Mouse (Mus musculus) embryonic facial prominence, embryonic 10.5 days (tissue): ENCODE results near the gene Hist1h4n. TPM values are rescaled to one million over a fixed set of nuclear protein-coding genes. Genes with fewer than 3 reads are reported as not detected.
"Not testable (repeated sequence)": the region's sequence is repeated elsewhere in the genome, so short reads cannot be mapped to it uniquely, and the experiment has no call there.

ENCODE experiments used
- DNase-seq: peaks from one replicate; pipeline ENCODE4 v3.0.0-alpha.2; 2017; ENCODE audit warnings: low spot score
- H3K27ac ChIP-seq: fragments of 300-500 bp; sonication (generic); replicated peaks from 2 replicates; pipeline ENCODE4 v1.5.1; 2016; ENCODE audit warnings: mild to moderate bottlenecking
- H3K27me3 ChIP-seq: fragments of 300-500 bp; sonication (generic); replicated peaks from 2 replicates; pipeline ENCODE4 v1.6.1; 2016; ENCODE audit warnings: low read depth, mild to moderate bottlenecking; ENCODE audit not compliant: poor library complexity, severe bottlenecking
- H3K36me3 ChIP-seq: fragments of 300-500 bp; sonication (generic); replicated peaks from 2 replicates; pipeline ENCODE4 v1.6.1; 2016; ENCODE audit warnings: mild to moderate bottlenecking, moderate library complexity
- H3K4me1 ChIP-seq: fragments of 300-500 bp; sonication (generic); 2 replicates; pipeline ENCODE4 v1.6.1; 2016
- H3K4me3 ChIP-seq: fragments of 300-500 bp; sonication (generic); 2 replicates; pipeline ENCODE4 v1.5.1; 2016; ENCODE audit warnings: mild to moderate bottlenecking, moderate library complexity
- H3K9me3 ChIP-seq: fragments of 300-500 bp; sonication (generic); 2 replicates; pipeline ENCODE4 v1.6.1; 2016; ENCODE audit warnings: mild to moderate bottlenecking
- WGBS: fragments of 180-500 bp; shearing (Covaris S2); methylation state at CpG from one replicate; pipeline ENCODE4 v1.1.7; 2016; 5-methylcytosine and 5-hydroxymethylcytosine counted together
- microRNA-seq: library from miRNA; unstranded; fragments of <30 nt; microRNA quantifications from one replicate; pipeline ENCODE4, GENCODE M21; 2017
- polyA plus RNA-seq: library from polyadenylated mRNA; unstranded; fragments of >200 nt; fragmentation: Nextera tagmentation; extraction: Ambion mirVana; gene quantifications from 2 replicates; pipeline ENCODE4 v1.2.1, GENCODE M21; 2016

The Hist1h4n gene
- polyA plus RNA-seq, 1 experiment from 2014 or later: 9.3 TPM

DNA sequence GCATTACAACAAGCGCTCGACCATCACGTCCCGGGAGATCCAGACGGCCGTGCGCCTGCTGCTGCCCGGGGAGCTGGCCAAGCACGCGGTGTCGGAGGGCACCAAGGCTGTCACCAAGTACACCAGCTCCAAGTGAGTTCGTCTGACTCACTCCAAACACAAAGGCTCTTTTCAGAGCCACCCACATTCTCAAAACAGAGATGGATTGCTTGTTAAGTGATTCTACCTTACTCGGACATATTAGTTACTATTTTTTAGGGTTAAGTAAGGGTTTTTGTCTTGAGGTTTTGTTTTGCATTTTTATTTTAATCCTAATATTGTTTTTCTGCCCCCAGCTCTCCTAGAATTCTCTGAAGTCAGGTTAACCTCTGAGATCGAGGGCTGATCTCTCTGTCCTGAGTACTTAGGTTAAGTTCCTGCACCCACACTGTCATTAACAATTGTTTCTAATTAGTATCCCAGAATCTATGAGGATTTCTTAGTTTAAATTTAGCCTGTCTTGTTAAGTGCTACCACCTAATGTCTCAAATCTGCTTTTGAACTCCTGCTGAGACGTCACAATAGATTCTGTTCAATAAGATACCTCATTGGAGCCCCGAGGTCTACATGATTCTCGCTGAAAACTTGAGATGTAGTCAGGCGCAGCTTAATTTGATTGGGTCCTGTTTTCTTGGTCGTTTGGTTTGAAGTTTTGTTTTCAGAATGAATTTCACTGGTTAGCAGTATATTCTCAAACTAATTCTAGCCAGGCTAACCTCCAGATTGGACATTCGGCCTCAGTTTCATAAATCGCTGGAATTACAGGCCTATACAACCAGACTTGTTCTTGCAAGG lies 44.0 kb downstream of the Hist1h4n start:
- Histone ChIP-seq H3K4me3 (peak overlapping the region; percentile 49), H3K27me3 (no peaks in the 10 kb centered on the region), H3K9me3 (no peaks in the 10 kb centered on the region), H3K4me1 (peaks cover 41% of the 10 kb centered on the region), H3K27ac (peak overlapping the region; percentile 89), H3K36me3 (no peaks in the 10 kb centered on the region)
- DNase-seq: peak; percentile 15
- 11% methylated on average over 18 of the region's 21 CpGs for WGBS

DNA sequence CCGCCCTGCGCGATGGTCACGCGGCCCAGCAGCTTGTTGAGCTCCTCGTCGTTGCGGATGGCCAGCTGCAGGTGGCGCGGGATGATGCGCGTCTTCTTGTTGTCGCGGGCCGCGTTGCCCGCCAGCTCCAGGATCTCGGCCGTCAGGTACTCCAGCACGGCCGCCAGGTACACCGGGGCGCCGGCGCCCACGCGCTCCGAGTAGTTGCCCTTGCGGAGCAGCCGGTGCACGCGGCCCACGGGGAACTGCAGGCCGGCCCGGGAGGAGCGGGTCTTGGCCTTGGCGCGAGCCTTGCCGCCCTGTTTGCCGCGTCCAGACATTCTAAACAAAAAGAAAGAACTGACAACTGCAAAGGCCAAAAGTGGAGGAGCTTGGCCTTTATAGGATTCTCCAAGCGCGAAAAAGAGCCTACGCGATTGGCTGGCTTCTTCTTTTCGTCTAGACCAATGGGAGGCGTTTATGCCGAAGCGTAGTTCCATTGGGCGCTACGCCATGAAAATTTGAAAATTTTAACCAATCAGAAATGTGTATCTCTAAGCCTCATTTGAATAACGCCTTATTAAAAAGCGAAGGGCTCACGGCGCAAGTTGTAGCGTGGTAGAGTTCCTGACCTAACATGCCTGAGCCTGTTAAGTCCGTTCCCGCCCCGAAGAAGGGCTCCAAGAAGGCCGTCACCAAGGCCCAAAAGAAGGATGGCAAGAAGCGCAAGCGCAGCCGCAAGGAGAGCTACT lies 44.9 kb downstream of the Hist1h4n start, which contains the start of the genes Hist1h2an and Hist1h2bp:
Gene Hist1h2an (minus strand): TSS at position 320 of the 731 bp plus-strand sequence.
Gene Hist1h2bp (plus strand): TSS at position 563 of the 731 bp plus-strand sequence.
- peak; percentile 88 for DNase-seq
- not testable (repeated sequence) for H3K36me3 ChIP-seq, H3K27me3 ChIP-seq, H3K9me3 ChIP-seq
- H3K4me3 ChIP-seq: peak within 1 kb of the TSS; percentile 56
- H3K27ac ChIP-seq: peak within 1 kb of the TSS; percentile 91
- H3K4me1 ChIP-seq: peaks cover 42% of the 10 kb centered on the region
- under 1% methylated on average over 47 of the region's 63 CpGs for WGBS

DNA sequence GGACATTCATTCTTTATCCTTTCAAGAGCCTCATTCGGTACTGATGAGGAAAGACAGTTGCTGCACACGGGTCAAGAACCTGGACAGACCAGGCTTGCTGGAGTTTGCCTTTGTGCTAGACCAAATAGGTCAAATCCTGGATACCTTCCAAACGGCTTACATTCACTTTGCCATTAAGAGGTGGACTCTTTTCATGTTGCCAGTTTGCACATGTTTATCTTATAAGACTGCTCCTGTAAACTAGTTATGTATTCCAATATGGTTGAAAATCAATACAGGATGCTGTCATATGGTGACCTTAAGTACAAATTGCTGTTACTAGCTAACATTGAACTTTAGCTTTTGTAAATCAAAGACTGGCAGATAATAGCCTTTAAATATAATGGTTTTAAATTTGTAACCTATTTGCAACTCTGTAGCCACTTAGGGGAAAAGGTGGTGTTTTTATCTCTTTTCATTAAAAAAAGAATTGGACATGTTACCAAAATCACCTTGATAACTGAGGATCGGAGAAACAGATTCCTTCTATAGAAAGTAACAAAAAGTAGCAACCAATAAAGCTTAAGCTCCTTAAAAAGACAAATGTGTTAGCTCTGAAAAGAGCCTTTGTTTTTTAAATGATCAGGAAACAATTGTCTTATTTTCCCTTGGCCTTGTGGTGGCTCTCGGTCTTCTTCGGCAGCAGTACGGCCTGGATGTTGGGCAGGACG lies 45.7 kb downstream of the Hist1h4n start:
- WGBS: 6% methylated on average over 8 of the region's 8 CpGs
- DNase-seq: peak; percentile 52
- peaks cover 43% of the 10 kb centered on the region for H3K4me1 ChIP-seq

DNA sequence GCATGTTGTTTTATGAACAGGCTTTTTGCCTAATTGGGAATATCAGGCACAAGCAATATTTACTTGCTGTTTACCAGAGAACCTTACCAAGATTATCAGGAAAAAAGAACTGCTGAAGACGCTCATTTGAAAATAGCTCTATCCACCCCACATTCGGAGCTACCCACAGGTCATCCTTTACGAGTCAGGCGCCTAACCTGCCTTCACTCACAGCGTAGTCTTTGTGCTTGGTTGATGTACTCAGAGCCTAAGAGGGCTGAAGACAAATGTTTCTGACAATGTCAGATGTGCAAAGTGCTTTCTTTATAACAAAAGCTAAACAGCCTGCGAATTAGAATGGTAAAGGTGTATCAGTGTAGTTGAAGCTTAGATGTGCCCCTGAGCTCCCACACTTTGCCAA lies 47.7 kb downstream of the Hist1h4n start:
- H3K36me3 ChIP-seq: no peaks in the 10 kb centered on the region
- WGBS: 28% methylated on average over 6 of the region's 6 CpGs
- H3K27me3 ChIP-seq: no peaks in the 10 kb centered on the region
- peak overlapping the region; percentile 97 for H3K27ac ChIP-seq
- peak overlapping the region; percentile 63 for H3K4me3 ChIP-seq
- no peak for DNase-seq
- H3K9me3 ChIP-seq: no peaks in the 10 kb centered on the region
- peaks cover 45% of the 10 kb centered on the region for H3K4me1 ChIP-seq

More for the DNA sequence above, 45.7 kb downstream of the Hist1h4n start:
- no peaks in the 10 kb centered on the region for H3K9me3 ChIP-seq
- no peaks in the 10 kb centered on the region for H3K27me3 ChIP-seq
- H3K36me3 ChIP-seq: no peaks in the 10 kb centered on the region
- peak overlapping the region; percentile 56 for H3K4me3 ChIP-seq
- H3K27ac ChIP-seq: peak overlapping the region; percentile 91

DNA sequence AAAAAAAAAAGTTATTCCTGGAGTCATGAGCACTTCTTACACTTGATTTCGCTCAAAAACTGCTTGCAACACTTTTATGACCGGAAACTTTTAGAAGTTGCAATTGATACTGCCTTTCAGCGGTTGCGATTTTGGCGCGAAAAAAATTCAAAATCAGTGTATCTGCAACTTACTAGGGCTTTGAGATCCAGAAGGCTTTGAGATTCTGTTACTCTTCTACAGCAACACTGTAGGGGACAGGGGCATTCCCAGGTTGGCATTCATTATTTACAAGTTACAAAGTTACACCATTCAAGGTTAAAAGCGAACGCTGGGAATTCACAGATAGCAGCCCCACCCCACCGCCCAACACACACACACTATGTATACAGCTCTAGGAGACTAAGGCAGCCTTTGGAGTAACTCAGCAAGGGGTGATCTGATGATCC lies 48.2 kb downstream of the Hist1h4n start:
- DNase-seq: peak; percentile 62
- H3K27me3 ChIP-seq: no peaks in the 10 kb centered on the region
- peak overlapping the region; percentile 63 for H3K4me3 ChIP-seq
- H3K27ac ChIP-seq: peak overlapping the region; percentile 97
- no peaks in the 10 kb centered on the region for H3K9me3 ChIP-seq
- 2% methylated on average over 9 of the region's 9 CpGs for WGBS
- H3K4me1 ChIP-seq: peaks cover 40% of the 10 kb centered on the region
- H3K36me3 ChIP-seq: no peaks in the 10 kb centered on the region

- Histone ChIP-seq H3K36me3 (no peaks in the 10 kb centered on the region), H3K9me3 (no peaks in the 10 kb centered on the region), H3K27ac (peak within 1 kb of the TSS; percentile 97), H3K4me1 (peaks cover 39% of the 10 kb centered on the region), H3K4me3 (peak within 1 kb of the TSS; percentile 63), H3K27me3 (no peaks in the 10 kb centered on the region)
- WGBS: 0% methylated on average over 17 of the region's 20 CpGs
- DNase-seq: peak; percentile 56
Measured at GRCm38 (mm10) chr13:21783255-21783617, 48.8 kb downstream of the Hist1h4n start, which contains the start of gene Hist1h3i. Hist1h3i (minus strand) TSS chr13:21783370.

- H3K9me3 ChIP-seq, H3K36me3 ChIP-seq, H3K27me3 ChIP-seq: not testable (repeated sequence)
- Histone ChIP-seq H3K27ac (peak overlapping the region; percentile 97), H3K4me1 (peaks cover 38% of the 10 kb centered on the region), H3K4me3 (peak overlapping the region; percentile 63)
- DNase-seq: peak; percentile 58
- under 1% methylated on average over 22 of the region's 35 CpGs for whole genome bisulfite sequencing
Measured at GRCm38 (mm10) chr13:21782361-21783254, 49.4 kb downstream of the Hist1h4n start.

Small RNA genes lying within 50 kb of the gene (microRNA-seq; reads per million reads assigned to microRNA genes)
- gene Gm19658: not detected
- gene Gm44346: not detected
- not detected for gene Gm44466

Other genes starting within 250 kb of the Hist1h4n start
- gene Olfr1362, start 218.2 kb downstream of the Hist1h4n start, polyA plus RNA-seq: not detected in 2 replicates
- gene Olfr11, start 189.7 kb downstream of the Hist1h4n start, polyA plus RNA-seq: not detected in 2 replicates
- not detected in 2 replicates for gene Olfr1361, start 168.8 kb downstream of the Hist1h4n start, polyA plus RNA-seq
- not detected in 2 replicates for gene Olfr1360, start 154.8 kb downstream of the Hist1h4n start, polyA plus RNA-seq
- gene Olfr1359, start 134.1 kb downstream of the Hist1h4n start, polyA plus RNA-seq: not detected in 2 replicates
- 1.6 and 3.1 TPM in 2 replicates for gene Hist1h2bl, start 116.1 kb downstream of the Hist1h4n start, polyA plus RNA-seq
- gene Hist1h2ai, start 115.8 kb downstream of the Hist1h4n start, polyA plus RNA-seq: 30.5 and 32.2 TPM in 2 replicates
- gene Hist1h3h, start 114.5 kb downstream of the Hist1h4n start, polyA plus RNA-seq: 10.7 and 12.8 TPM in 2 replicates
- gene Hist1h2bm, start 110.2 kb downstream of the Hist1h4n start, polyA plus RNA-seq: 5.7 and 6.0 TPM in 2 replicates
- gene Hist1h4j, start 97.1 kb downstream of the Hist1h4n start, polyA plus RNA-seq: 0.93 and 1.3 TPM in 2 replicates
- 3.9 and 7.1 TPM in 2 replicates for gene Hist1h4k, start 81.7 kb downstream of the Hist1h4n start, polyA plus RNA-seq
- gene Hist1h2ak, start 78.4 kb downstream of the Hist1h4n start, polyA plus RNA-seq: 18.6 and 21.7 TPM in 2 replicates
- 3.6 and 4.0 TPM in 2 replicates for gene Hist1h2bn, start 78.1 kb downstream of the Hist1h4n start, polyA plus RNA-seq
- gene Hist1h1b, start 51.6 kb downstream of the Hist1h4n start, polyA plus RNA-seq: 34.8 and 36.2 TPM in 2 replicates
- 102 and 103 TPM in 2 replicates for gene Hist1h3i, start 48.8 kb downstream of the Hist1h4n start, polyA plus RNA-seq
- 10.9 and 18.0 TPM in 2 replicates for gene Hist1h2an, start 45.0 kb downstream of the Hist1h4n start, polyA plus RNA-seq
- 3.1 and 3.2 TPM in 2 replicates for gene Hist1h2bp, start 44.7 kb downstream of the Hist1h4n start, polyA plus RNA-seq
- 21.7 and 23.9 TPM in 2 replicates for gene Hist1h2bq, start 22.0 kb downstream of the Hist1h4n start, polyA plus RNA-seq
- gene Hist1h2ao, start 21.7 kb downstream of the Hist1h4n start, polyA plus RNA-seq: not detected in 2 replicates
- not detected in 2 replicates for gene Hist1h4m, start 20.4 kb downstream of the Hist1h4n start, polyA plus RNA-seq
- 6,093 and 6,114 TPM in 2 replicates for gene Hist1h2ap, start 1.3 kb upstream of the Hist1h4n start, polyA plus RNA-seq
- gene Hist1h2br, start 1.5 kb upstream of the Hist1h4n start, polyA plus RNA-seq: 21.7 and 24.2 TPM in 2 replicates
- gene Zfp184, start 112.9 kb upstream of the Hist1h4n start, polyA plus RNA-seq: 23.1 and 24.9 TPM in 2 replicates
- 0.06 TPM in 1 of 2 replicates, not detected in the other for gene Pom121l2, start 149.0 kb upstream of the Hist1h4n start, polyA plus RNA-seq
- gene Prss16, start 177.5 kb upstream of the Hist1h4n start, polyA plus RNA-seq: 0.13 and 0.54 TPM in 2 replicates
- 8.0 and 8.8 TPM in 2 replicates for gene Hist1h2ah, start 203.4 kb upstream of the Hist1h4n start, polyA plus RNA-seq
- 8.5 and 10.0 TPM in 2 replicates for gene Hist1h2bk, start 203.7 kb upstream of the Hist1h4n start, polyA plus RNA-seq
- gene Hist1h4i, start 209.2 kb upstream of the Hist1h4n start, polyA plus RNA-seq: 37.1 and 38.7 TPM in 2 replicates
- 75.8 and 77.8 TPM in 2 replicates for gene Hist1h2ag, start 210.7 kb upstream of the Hist1h4n start, polyA plus RNA-seq
- 12.4 and 15.1 TPM in 2 replicates for gene Hist1h2bj, start 211.0 kb upstream of the Hist1h4n start, polyA plus RNA-seq